Mouse (Mus musculus) midbrain, embryonic 10.5 days (tissue): ENCODE results near the gene Gm5148. TPM values are rescaled to one million over a fixed set of nuclear protein-coding genes. Genes with fewer than 3 reads are reported as not detected.

ENCODE experiments used
- DNase-seq: peaks from one replicate; pipeline ENCODE4 v3.0.0-alpha.2; 2017; ENCODE audit warnings: low spot score
- H3K27ac ChIP-seq: fragments of 300-500 bp; sonication (generic); replicated peaks from 2 replicates; pipeline ENCODE4 v1.5.1; 2016; ENCODE audit warnings: mild to moderate bottlenecking
- H3K27me3 ChIP-seq: fragments of 300-500 bp; sonication (generic); 2 replicates; pipeline ENCODE4 v1.6.1; 2016; ENCODE audit warnings: low read depth, mild to moderate bottlenecking; ENCODE audit not compliant: poor library complexity, severe bottlenecking
- H3K36me3 ChIP-seq: fragments of 300-500 bp; sonication (generic); 2 replicates; pipeline ENCODE4 v1.6.1; 2016; ENCODE audit warnings: mild to moderate bottlenecking, moderate library complexity
- H3K4me1 ChIP-seq: fragments of 300-500 bp; sonication (generic); 2 replicates; pipeline ENCODE4 v1.6.1; 2016
- H3K4me3 ChIP-seq: fragments of 300-500 bp; sonication (generic); 2 replicates; pipeline ENCODE4 v1.5.1; 2016; ENCODE audit warnings: mild to moderate bottlenecking, moderate library complexity
- H3K9me3 ChIP-seq: fragments of 300-500 bp; sonication (generic); replicated peaks from 2 replicates; pipeline ENCODE4 v1.6.1; 2016; ENCODE audit warnings: mild to moderate bottlenecking
- WGBS: fragments of 180-500 bp; shearing (Covaris S2); methylation state at CpG from one replicate; pipeline ENCODE4 v1.1.7; 2016; 5-methylcytosine and 5-hydroxymethylcytosine counted together
- polyA plus RNA-seq: library from polyadenylated mRNA; unstranded; fragments of >200 nt; fragmentation: Nextera tagmentation; extraction: Ambion mirVana; gene quantifications from 2 replicates; pipeline ENCODE4 v1.2.1, GENCODE M21; 2016

Gm5148 gene
- polyA plus RNA-seq, 1 experiment from 2014 or later: 2.6 TPM

- Histone ChIP-seq H3K27ac (peak overlapping the region; percentile 68), H3K27me3 (peaks cover 12% of the 10 kb centered on the region), H3K9me3 (no peaks in the 10 kb centered on the region), H3K36me3 (no peaks in the 10 kb centered on the region), H3K4me1 (peaks cover 17% of the 10 kb centered on the region), H3K4me3 (no peak overlapping the region)
- WGBS: 21% methylated on average over 4 of the region's 4 CpGs
- no peak for DNase-seq
Observed at GRCm38 (mm10) chr3:37757613-37758012, 33.3 kb upstream of the Gm5148 start.

- DNase-seq: no peak
- H3K4me1 ChIP-seq: peaks cover 17% of the 10 kb centered on the region
- H3K36me3 ChIP-seq: no peaks in the 10 kb centered on the region
- no peak overlapping the region for H3K27ac ChIP-seq
- no peaks in the 10 kb centered on the region for H3K9me3 ChIP-seq
- WGBS: 65% methylated on average over 2 of the region's 2 CpGs
- H3K27me3 ChIP-seq: peaks cover 12% of the 10 kb centered on the region
- no peak overlapping the region for H3K4me3 ChIP-seq
Observed at GRCm38 (mm10) chr3:37756005-37756404, 31.7 kb upstream of the Gm5148 start.

DNA sequence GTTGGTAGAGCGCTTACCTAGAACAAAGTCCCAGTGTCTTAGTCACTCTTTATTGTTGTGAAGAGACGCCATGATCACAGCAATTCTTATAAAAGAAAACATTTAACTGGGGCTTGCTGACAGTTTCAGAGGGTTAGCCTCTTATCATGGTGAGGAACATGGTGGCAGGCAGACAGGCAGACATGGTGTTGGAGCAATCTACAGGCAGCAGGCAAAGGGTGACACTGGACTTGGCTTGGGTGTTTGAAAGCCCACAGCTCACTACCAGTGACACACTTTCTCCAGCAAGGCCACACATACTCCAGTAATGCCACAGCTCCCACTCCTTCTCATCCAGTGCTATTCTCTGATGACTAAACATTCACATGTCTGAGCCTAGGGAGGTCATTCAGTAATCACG lies 30.3 kb upstream of the Gm5148 start:
- no peaks in the 10 kb centered on the region for H3K36me3 ChIP-seq
- WGBS: 87% methylated on average over 3 of the region's 3 CpGs
- no peaks in the 10 kb centered on the region for H3K9me3 ChIP-seq
- H3K27ac ChIP-seq: no peak overlapping the region
- peaks cover 17% of the 10 kb centered on the region for H3K4me1 ChIP-seq
- DNase-seq: no peak
- H3K27me3 ChIP-seq: peaks cover 10% of the 10 kb centered on the region
- no peak overlapping the region for H3K4me3 ChIP-seq

- H3K4me3 ChIP-seq: no peak overlapping the region
- no peaks in the 10 kb centered on the region for H3K27me3 ChIP-seq
- no peaks in the 10 kb centered on the region for H3K36me3 ChIP-seq
- 89% methylated on average over 3 of the region's 3 CpGs for WGBS
- no peak for DNase-seq
- no peaks in the 10 kb centered on the region for H3K9me3 ChIP-seq
- H3K4me1 ChIP-seq: peaks cover 12% of the 10 kb centered on the region
- no peak overlapping the region for H3K27ac ChIP-seq
Observed at GRCm38 (mm10) chr3:37753148-37753547, 28.9 kb upstream of the Gm5148 start.

- no peak overlapping the region; the same call in 1 of the 2 replicates for H3K27ac ChIP-seq
Observed at GRCm38 (mm10) chr3:37748002-37748733, 23.9 kb upstream of the Gm5148 start.

DNA sequence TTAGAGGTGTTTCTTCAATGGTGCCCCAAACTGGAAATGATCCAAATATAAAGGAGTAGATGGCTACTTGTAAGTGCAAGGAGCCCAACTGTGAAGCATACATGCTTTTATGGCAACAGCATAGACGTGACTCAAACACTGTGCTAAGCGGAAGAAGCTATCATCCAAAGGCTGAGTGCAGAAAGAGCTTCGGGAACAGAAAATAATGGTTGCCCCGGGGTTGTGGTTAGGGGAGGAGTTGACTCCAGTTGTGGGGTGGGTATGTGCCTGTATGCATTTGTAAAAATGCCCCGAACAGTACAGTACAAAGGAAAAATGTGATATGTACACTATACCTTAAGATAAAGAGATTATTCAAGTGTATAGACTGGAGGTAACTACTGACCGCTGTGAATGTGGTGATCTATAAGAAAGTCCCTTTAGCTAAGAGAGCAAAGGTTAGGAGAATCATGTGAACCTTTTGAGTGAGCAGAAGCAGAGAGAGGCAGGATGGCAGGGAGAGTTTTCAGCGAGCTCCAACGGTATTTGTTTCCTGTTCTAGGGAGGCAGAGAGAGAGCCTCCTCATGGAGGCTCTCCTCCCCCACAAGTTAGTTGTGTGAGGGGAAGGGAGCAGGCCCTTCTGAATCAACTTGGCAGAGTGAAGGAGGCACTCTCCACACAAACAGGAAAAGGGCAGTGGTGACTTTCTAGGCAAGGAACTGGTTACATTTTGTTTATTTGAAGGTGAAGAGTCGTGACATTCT lies 23.1 kb upstream of the Gm5148 start:
- no peak overlapping the region; the same call in 1 of the 2 replicates for H3K27ac ChIP-seq
- no peak for DNase-seq
- no peak overlapping the region for H3K4me3 ChIP-seq
- 88% methylated on average over 9 of the region's 9 CpGs for WGBS
- H3K36me3 ChIP-seq: no peaks in the 10 kb centered on the region
- H3K27me3 ChIP-seq: no peaks in the 10 kb centered on the region
- H3K4me1 ChIP-seq: no peaks in the 10 kb centered on the region
- H3K9me3 ChIP-seq: no peaks in the 10 kb centered on the region

More at GRCm38 (mm10) chr3:37748002-37748733, 23.9 kb upstream of the Gm5148 start:
- no peak overlapping the region for H3K4me3 ChIP-seq
- no peaks in the 10 kb centered on the region for H3K4me1 ChIP-seq
- no peak for DNase-seq
- no peaks in the 10 kb centered on the region for H3K36me3 ChIP-seq
- H3K9me3 ChIP-seq: no peaks in the 10 kb centered on the region
- no peaks in the 10 kb centered on the region for H3K27me3 ChIP-seq
- 91% methylated on average over 16 of the region's 16 CpGs for WGBS

DNA sequence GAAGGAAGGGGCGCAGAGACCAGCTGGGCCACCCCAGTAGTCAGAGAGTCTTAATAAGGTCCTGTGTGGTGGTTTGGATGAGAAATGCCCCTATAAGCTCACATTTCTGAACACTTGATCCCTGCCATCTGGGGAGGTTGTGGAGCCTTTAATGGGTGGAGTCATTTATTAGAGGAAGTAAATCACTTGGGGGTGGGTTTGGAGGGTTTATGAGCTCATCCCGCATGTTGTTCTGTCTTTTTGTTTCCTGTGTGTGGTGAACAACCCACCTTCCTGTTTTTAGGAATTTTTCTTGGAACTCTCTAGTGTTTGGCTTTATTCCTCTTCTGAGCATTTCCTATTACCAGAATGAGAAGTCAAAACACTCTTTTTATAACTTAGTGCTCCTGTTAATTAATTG lies 19.8 kb upstream of the Gm5148 start:
- no peak overlapping the region for H3K4me3 ChIP-seq
- DNase-seq: no peak
- H3K27ac ChIP-seq: no peak overlapping the region
- no peaks in the 10 kb centered on the region for H3K36me3 ChIP-seq
- H3K4me1 ChIP-seq: no peaks in the 10 kb centered on the region
- no peaks in the 10 kb centered on the region for H3K9me3 ChIP-seq
- H3K27me3 ChIP-seq: no peaks in the 10 kb centered on the region
- 85% methylated on average over 2 of the region's 2 CpGs for WGBS

- H3K27me3 ChIP-seq: peaks cover 5% of the 10 kb centered on the region; the same call in 1 of the 2 replicates
- no peaks in the 10 kb centered on the region for H3K9me3 ChIP-seq
- no peak overlapping the region for H3K4me3 ChIP-seq
- 91% methylated on average over 7 of the region's 7 CpGs for WGBS
- H3K36me3 ChIP-seq: no peaks in the 10 kb centered on the region
- H3K4me1 ChIP-seq: peaks cover 4% of the 10 kb centered on the region
- no peak overlapping the region for H3K27ac ChIP-seq
- DNase-seq: no peak
Observed at GRCm38 (mm10) chr3:37739996-37740395, 15.7 kb upstream of the Gm5148 start.

DNA sequence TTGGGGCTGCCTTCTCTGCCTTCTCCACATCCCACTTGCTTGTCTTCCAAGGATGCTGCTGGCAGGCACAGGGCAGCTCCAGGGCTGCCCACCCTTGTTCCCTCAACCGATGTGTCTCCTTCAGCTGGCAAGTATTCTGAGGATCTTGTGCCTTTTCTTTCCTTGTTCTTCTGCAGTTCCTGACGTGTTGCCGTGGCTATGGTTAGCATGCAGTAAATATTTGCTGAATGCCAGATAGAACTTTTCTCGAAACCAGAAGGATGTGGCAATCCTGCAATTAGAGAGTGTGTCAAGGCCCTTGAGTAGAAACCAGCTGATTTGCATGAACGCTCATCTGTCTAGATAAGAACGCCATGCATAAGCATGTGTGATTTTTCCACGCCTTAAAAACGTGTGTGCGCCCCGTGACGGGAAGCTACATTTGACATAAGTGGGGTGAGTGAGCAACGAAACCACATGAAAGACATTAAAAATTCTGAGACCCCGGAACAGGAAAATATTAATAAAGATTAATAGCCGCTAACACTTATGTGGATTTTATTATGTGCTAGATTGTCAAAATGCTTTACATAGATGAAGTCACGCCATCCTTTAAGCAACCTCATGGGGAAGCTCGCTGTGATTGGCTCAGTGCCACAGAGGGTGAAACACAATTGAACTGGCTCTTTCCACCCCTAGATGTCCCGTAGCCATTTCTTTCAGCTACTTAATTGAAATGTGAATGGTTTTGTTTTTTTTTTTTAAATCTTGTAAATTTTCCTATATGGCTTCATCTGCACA lies 14.1 kb upstream of the Gm5148 start:
- H3K4me1 ChIP-seq: peaks cover 4% of the 10 kb centered on the region
- WGBS: 90% methylated on average over 17 of the region's 17 CpGs
- DNase-seq: no peak
- peaks cover 5% of the 10 kb centered on the region; the same call in 1 of the 2 replicates for H3K27me3 ChIP-seq
- no peaks in the 10 kb centered on the region for H3K9me3 ChIP-seq
- H3K27ac ChIP-seq: no peak overlapping the region
- no peak overlapping the region for H3K4me3 ChIP-seq
- H3K36me3 ChIP-seq: no peaks in the 10 kb centered on the region

DNA sequence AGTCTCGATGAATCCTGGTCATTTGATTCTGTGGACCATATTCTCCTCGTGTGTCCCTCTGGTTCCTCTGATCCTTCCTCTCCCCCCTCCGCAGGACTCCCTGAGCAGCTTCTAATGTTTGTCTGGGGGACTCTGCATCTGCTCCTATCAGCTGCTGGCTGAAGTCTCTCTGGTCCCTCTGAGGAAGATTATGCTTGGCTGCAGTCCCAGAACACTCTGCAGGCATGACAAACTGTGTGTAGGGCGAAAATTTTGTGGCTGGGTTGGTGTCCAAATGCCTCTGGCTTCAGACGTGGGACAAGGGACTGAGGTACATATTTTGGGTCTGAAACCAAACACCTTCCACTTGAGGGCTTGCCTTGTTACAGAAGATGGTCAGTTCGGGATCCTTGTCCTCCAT lies 13.1 kb upstream of the Gm5148 start:
- no peak overlapping the region for H3K27ac ChIP-seq
- peaks cover 5% of the 10 kb centered on the region; the same call in 1 of the 2 replicates for H3K27me3 ChIP-seq
- 66% methylated on average over 6 of the region's 6 CpGs for WGBS

DNA sequence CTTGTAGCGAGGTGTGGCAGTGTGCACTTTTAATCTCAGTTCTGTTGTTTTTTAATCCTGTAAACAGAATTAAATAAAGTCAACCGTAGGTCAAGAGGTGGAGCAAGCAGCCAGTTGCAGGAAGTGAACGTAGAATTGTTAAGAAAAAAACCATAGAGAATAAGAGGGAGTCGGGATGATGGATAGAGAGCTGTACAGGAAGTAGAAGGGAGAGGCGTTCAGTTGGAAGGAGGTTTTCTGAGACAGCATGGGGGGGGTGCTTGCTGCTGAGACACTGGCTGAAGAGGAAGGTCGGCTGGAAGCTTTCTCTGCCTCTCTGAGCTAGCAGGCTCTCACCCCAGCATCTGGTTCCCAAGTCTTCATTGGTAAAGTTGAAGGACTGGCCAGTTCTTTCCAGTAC lies 10.9 kb upstream of the Gm5148 start:
- H3K27me3 ChIP-seq: peaks cover 5% of the 10 kb centered on the region; the same call in 1 of the 2 replicates
- no peak overlapping the region for H3K27ac ChIP-seq
- H3K4me3 ChIP-seq: no peak overlapping the region
- H3K36me3 ChIP-seq: no peaks in the 10 kb centered on the region
- no peaks in the 10 kb centered on the region for H3K9me3 ChIP-seq
- no peak for DNase-seq
- 84% methylated on average over 6 of the region's 6 CpGs for WGBS
- peaks cover 4% of the 10 kb centered on the region for H3K4me1 ChIP-seq

More for the DNA sequence above, 13.1 kb upstream of the Gm5148 start:
- Histone ChIP-seq H3K4me3 (no peak overlapping the region), H3K4me1 (peaks cover 4% of the 10 kb centered on the region), H3K9me3 (no peaks in the 10 kb centered on the region), H3K36me3 (no peaks in the 10 kb centered on the region)
- no peak for DNase-seq

- 50% methylated on average over 4 of the region's 4 CpGs for WGBS
- H3K4me3 ChIP-seq: no peak overlapping the region
- DNase-seq: no peak
- no peaks in the 10 kb centered on the region for H3K9me3 ChIP-seq
- H3K27ac ChIP-seq: peak overlapping the region; percentile 39
- peaks cover 17% of the 10 kb centered on the region for H3K4me1 ChIP-seq
- no peaks in the 10 kb centered on the region for H3K36me3 ChIP-seq
- peaks cover 30% of the 10 kb centered on the region for H3K27me3 ChIP-seq
Observed at GRCm38 (mm10) chr3:37729142-37729541, 4.9 kb upstream of the Gm5148 start.
